Mouse (Mus musculus) midbrain, embryonic 12.5 days (tissue): ENCODE measurements at regions not wholly inside any gene's neighbourhood (a gene's known extent, or its start where the extent isn't known, plus 50 kb on each side); places are given as distances from the start of the nearest gene placed in this dataset.
A peak's percentile ranks its signal among the peaks of the same experiment; 100 is the strongest.
"Not testable (repeated sequence)": the region's sequence is repeated elsewhere in the genome, so short reads cannot be mapped to it uniquely, and the experiment has no call there.

ENCODE experiments used
- ATAC-seq: fragments of 200-750 bp; cut with Nextera tagmentation; 2 replicates; pipeline ENCODE4 v1.8.0; 2017; ENCODE audit warnings: low read depth, moderate TSS enrichment, moderate library complexity; ENCODE audit not compliant: low FRiP score
- H3K27ac ChIP-seq: fragments of 300-500 bp; sonication (generic); replicated peaks from 2 replicates; pipeline ENCODE4 v1.5.1; 2016; ENCODE audit warnings: mild to moderate bottlenecking
- H3K27me3 ChIP-seq: fragments of 300-500 bp; sonication (generic); 2 replicates; pipeline ENCODE4 v1.6.1; 2016; ENCODE audit warnings: mild to moderate bottlenecking
- H3K36me3 ChIP-seq: fragments of 300-500 bp; sonication (generic); 2 replicates; pipeline ENCODE4 v1.6.1; 2016
- H3K4me1 ChIP-seq: fragments of 300-500 bp; sonication (generic); 2 replicates; pipeline ENCODE4 v1.6.1; 2016
- H3K4me2 ChIP-seq: fragments of 300-500 bp; sonication (generic); replicated peaks from 2 replicates; pipeline ENCODE4 v1.6.1; 2016; ENCODE audit warnings: mild to moderate bottlenecking, moderate library complexity
- H3K4me3 ChIP-seq: fragments of 300-500 bp; sonication (generic); 2 replicates; pipeline ENCODE4 v1.5.1; 2016; ENCODE audit warnings: mild to moderate bottlenecking
- H3K9ac ChIP-seq: fragments of 300-500 bp; sonication (generic); replicated peaks from 2 replicates; pipeline ENCODE4 v1.6.1; 2016; ENCODE audit warnings: mild to moderate bottlenecking, moderate library complexity
- H3K9me3 ChIP-seq: fragments of 300-500 bp; sonication (generic); 2 replicates; pipeline ENCODE4 v1.6.1; 2016; ENCODE audit warnings: mild to moderate bottlenecking
- WGBS: fragments of 180-500 bp; shearing (Covaris S2); methylation state at CpG from one replicate; pipeline ENCODE4 v1.1.7; 2016; 5-methylcytosine and 5-hydroxymethylcytosine counted together

GRCm38 (mm10) chr5:14309981-14310380, 204.7 kb upstream of the Pclo start:
- Histone ChIP-seq H3K36me3 (no peaks in the 10 kb centered on the region), H3K4me1 (no peaks in the 10 kb centered on the region), H3K27me3 (no peaks in the 10 kb centered on the region), H3K4me2 (no peak overlapping the region), H3K9ac (no peak overlapping the region), H3K27ac (no peak overlapping the region), H3K9me3 (no peaks in the 10 kb centered on the region), H3K4me3 (no peak overlapping the region)
- ATAC-seq = no peak
- WGBS = 93% methylated on average over 5 of the region's 5 CpGs

GRCm38 (mm10) chr5:14311729-14312128, 203.0 kb upstream of the Pclo start:
- no peak overlapping the region for H3K4me3 ChIP-seq
- H3K4me1 ChIP-seq = no peaks in the 10 kb centered on the region
- no peaks in the 10 kb centered on the region for H3K27me3 ChIP-seq
- no peak overlapping the region for H3K27ac ChIP-seq
- no peaks in the 10 kb centered on the region for H3K9me3 ChIP-seq
- no peak overlapping the region for H3K4me2 ChIP-seq
- ATAC-seq = no peak
- H3K36me3 ChIP-seq = no peaks in the 10 kb centered on the region
- 87% methylated on average over 3 of the region's 3 CpGs for WGBS
- H3K9ac ChIP-seq = no peak overlapping the region

- H3K36me3 ChIP-seq = no peaks in the 10 kb centered on the region
- H3K9ac ChIP-seq = no peak overlapping the region
- no peak overlapping the region for H3K27ac ChIP-seq
- 87% methylated on average over 4 of the region's 4 CpGs for WGBS
- no peak overlapping the region for H3K4me3 ChIP-seq
- no peaks in the 10 kb centered on the region for H3K9me3 ChIP-seq
- ATAC-seq = no peak
- H3K27me3 ChIP-seq = no peaks in the 10 kb centered on the region
- H3K4me1 ChIP-seq = no peaks in the 10 kb centered on the region
- no peak overlapping the region for H3K4me2 ChIP-seq
Measured at GRCm38 (mm10) chr5:14320216-14320615, 194.5 kb upstream of the Pclo start.

GRCm38 (mm10) chr5:14322000-14322399, 192.7 kb upstream of the Pclo start:
- Histone ChIP-seq H3K4me2 (no peak overlapping the region), H3K4me3 (no peak overlapping the region), H3K36me3 (no peaks in the 10 kb centered on the region), H3K4me1 (no peaks in the 10 kb centered on the region), H3K9ac (no peak overlapping the region), H3K27me3 (no peaks in the 10 kb centered on the region), H3K9me3 (no peaks in the 10 kb centered on the region), H3K27ac (no peak overlapping the region)
- WGBS = 82% methylated on average over 1 of the region's 1 CpGs
- ATAC-seq = no peak

GRCm38 (mm10) chr5:14360446-14360845, 154.3 kb upstream of the Pclo start:
- Histone ChIP-seq H3K27ac (no peak overlapping the region), H3K9ac (no peak overlapping the region), H3K4me1 (no peaks in the 10 kb centered on the region), H3K4me2 (no peak overlapping the region), H3K9me3 (0 out of 2 replicates have a peak, but pooled peaks cover 4% of the 10 kb centered on the region), H3K27me3 (no peaks in the 10 kb centered on the region), H3K36me3 (no peaks in the 10 kb centered on the region), H3K4me3 (no peak overlapping the region)
- no peak for ATAC-seq
- WGBS = 56% methylated on average over 1 of the region's 1 CpGs

GRCm38 (mm10) chr5:14389184-14389890, 125.4 kb upstream of the Pclo start:
- WGBS = 19% methylated on average over 6 of the region's 6 CpGs
- Histone ChIP-seq H3K27ac (no peak overlapping the region), H3K36me3 (no peaks in the 10 kb centered on the region), H3K4me3 (no peak overlapping the region), H3K4me2 (no peak overlapping the region), H3K9ac (no peak overlapping the region), H3K4me1 (no peaks in the 10 kb centered on the region), H3K27me3 (no peaks in the 10 kb centered on the region), H3K9me3 (no peaks in the 10 kb centered on the region)
- peak; percentile 95 for ATAC-seq

GRCm38 (mm10) chr5:14391793-14392192, 122.9 kb upstream of the Pclo start:
- H3K27ac ChIP-seq = no peak overlapping the region
- H3K9me3 ChIP-seq = no peaks in the 10 kb centered on the region
- H3K36me3 ChIP-seq = no peaks in the 10 kb centered on the region
- no peak overlapping the region for H3K4me2 ChIP-seq
- no peak overlapping the region for H3K9ac ChIP-seq
- 81% methylated on average over 3 of the region's 3 CpGs for WGBS
- H3K4me1 ChIP-seq = no peaks in the 10 kb centered on the region
- no peak overlapping the region for H3K4me3 ChIP-seq
- no peak for ATAC-seq
- no peaks in the 10 kb centered on the region for H3K27me3 ChIP-seq

GRCm38 (mm10) chr5:14403381-14403780, 111.3 kb upstream of the Pclo start:
- H3K9me3 ChIP-seq, ATAC-seq, H3K4me2 ChIP-seq, H3K27ac ChIP-seq, H3K27me3 ChIP-seq, H3K4me3 ChIP-seq, H3K9ac ChIP-seq, H3K4me1 ChIP-seq, H3K36me3 ChIP-seq: not testable (repeated sequence)
- WGBS = 91% methylated on average over 12 of the region's 12 CpGs

- Histone ChIP-seq H3K36me3 (no peaks in the 10 kb centered on the region), H3K4me2 (no peak overlapping the region), H3K4me3 (no peak overlapping the region), H3K27ac (no peak overlapping the region), H3K27me3 (no peaks in the 10 kb centered on the region), H3K9ac (no peak overlapping the region), H3K9me3 (no peaks in the 10 kb centered on the region), H3K4me1 (no peaks in the 10 kb centered on the region)
- 83% methylated on average over 2 of the region's 2 CpGs for WGBS
- no peak for ATAC-seq
Measured at GRCm38 (mm10) chr5:14404344-14404743, 110.4 kb upstream of the Pclo start.

GRCm38 (mm10) chr5:14415234-14415862, 99.4 kb upstream of the Pclo start:
- Histone ChIP-seq H3K9ac (no peak overlapping the region), H3K4me2 (no peak overlapping the region), H3K4me3 (no peak overlapping the region), H3K27me3 (no peaks in the 10 kb centered on the region), H3K4me1 (no peaks in the 10 kb centered on the region), H3K36me3 (no peaks in the 10 kb centered on the region), H3K9me3 (no peaks in the 10 kb centered on the region), H3K27ac (no peak overlapping the region)
- no peak for ATAC-seq
- 56% methylated on average over 1 of the region's 1 CpGs for WGBS

- ATAC-seq = 0 out of 2 replicates have a peak, but pooled peaks have one; percentile 23
- 25% methylated on average over 2 of the region's 5 CpGs for WGBS
- Histone ChIP-seq H3K9ac (no peak overlapping the region), H3K4me1 (no peaks in the 10 kb centered on the region), H3K27ac (no peak overlapping the region), H3K27me3 (no peaks in the 10 kb centered on the region), H3K4me2 (no peak overlapping the region), H3K9me3 (no peaks in the 10 kb centered on the region), H3K4me3 (no peak overlapping the region), H3K36me3 (no peaks in the 10 kb centered on the region)
Measured at GRCm38 (mm10) chr5:14453082-14453481, 61.6 kb upstream of the Pclo start.
